Mouse (Mus musculus): ENCODE data around the gene Kctd6. TPM values are rescaled to one million over a fixed set of nuclear protein-coding genes. Genes with fewer than 3 reads are reported as not detected.
"Not testable (repeated sequence)": the region's sequence is repeated elsewhere in the genome, so short reads cannot be mapped to it uniquely, and the experiment has no call there.

The Kctd6 gene
- polyA plus RNA-seq, 1 experiment from 2014 or later = 1.2 TPM

DNA sequence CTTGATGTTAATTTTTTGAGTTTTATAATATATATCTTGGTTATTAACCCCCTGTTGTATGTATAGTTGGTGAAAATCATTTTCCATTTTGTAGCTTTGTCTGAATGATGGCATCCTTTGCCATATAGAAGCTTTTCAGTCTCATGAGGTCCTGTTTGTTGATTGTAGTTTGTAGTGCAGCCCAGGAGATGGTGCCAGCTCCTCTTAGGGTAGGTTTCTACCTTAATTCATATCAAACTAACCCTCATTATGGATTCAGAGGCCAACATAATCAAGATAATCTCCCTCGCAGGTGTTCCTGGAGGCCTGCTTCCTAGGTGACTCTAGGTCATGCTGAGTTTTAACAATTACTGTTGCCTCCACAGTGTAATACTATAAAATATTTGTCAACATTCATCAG is 48.3 kb downstream of the Kctd6 start:
- 28% methylated on average over 1 of the region's 1 CpGs for WGBS (ENCODE audit: insufficient replicate concordance)
- no peaks in the 10 kb centered on the region for H3K9me3 ChIP-seq (replicated peaks; ENCODE audit: control insufficient read depth, low read length)
- no peak for ATAC-seq (ENCODE audit: low read depth)

DNA sequence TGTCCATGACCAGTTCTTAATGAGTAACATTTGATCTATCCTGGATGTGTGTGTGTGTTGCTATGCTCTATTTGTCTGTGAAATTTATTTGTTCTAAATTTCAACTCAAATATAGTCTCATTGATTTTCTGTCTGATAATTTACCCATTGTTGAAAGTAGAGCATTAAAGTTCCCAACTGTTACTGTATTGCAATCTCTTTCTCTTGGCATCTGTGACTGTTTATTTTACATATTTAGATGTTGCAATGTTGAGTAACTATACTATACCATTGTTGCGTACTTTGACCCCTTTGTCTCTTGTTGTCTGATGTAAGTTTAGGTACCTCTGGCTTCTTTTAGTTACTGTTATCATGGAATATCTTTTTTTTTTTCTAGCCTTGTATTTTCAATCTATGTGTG is 50.4 kb downstream of the Kctd6 start:
- H3K36me3 ChIP-seq (ENCODE audit: control insufficient read depth, insufficient read depth) = no peaks in the 10 kb centered on the region
- no peak overlapping the region for H3K4me2 ChIP-seq (ENCODE audit: low read depth, low read length)
- H3K9ac ChIP-seq (ENCODE audit: low read depth, low read length) = no peak overlapping the region
- H3K27me3 ChIP-seq (ENCODE audit: control insufficient read depth, insufficient read depth, low read depth, low read length) = no peaks in the 10 kb centered on the region
- H3K9me3 ChIP-seq (replicated peaks; ENCODE audit: control insufficient read depth, low read length) = no peaks in the 10 kb centered on the region
- H3K4me3 ChIP-seq (ENCODE audit: low read depth, low read length) = no peak overlapping the region
- H3K4me1 ChIP-seq (ENCODE audit: control insufficient read depth, low read depth, low read length) = no peaks in the 10 kb centered on the region; the same call in 1 of the 2 replicates
- ATAC-seq (ENCODE audit: low read depth) = no peak
- no peak overlapping the region for H3K27ac ChIP-seq (ENCODE audit: low read length)
- WGBS (ENCODE audit: insufficient replicate concordance) = 70% methylated on average over 1 of the region's 1 CpGs

More for the DNA sequence above, 48.3 kb downstream of the Kctd6 start:
- Histone ChIP-seq H3K9ac (ENCODE audit: low read depth, low read length) (no peak overlapping the region), H3K4me3 (ENCODE audit: low read depth, low read length) (no peak overlapping the region), H3K27ac (ENCODE audit: low read length) (no peak overlapping the region), H3K4me2 (ENCODE audit: low read depth, low read length) (no peak overlapping the region), H3K4me1 (ENCODE audit: control insufficient read depth, low read depth, low read length) (no peaks in the 10 kb centered on the region; the same call in 1 of the 2 replicates), H3K27me3 (ENCODE audit: control insufficient read depth, insufficient read depth, low read depth, low read length) (no peaks in the 10 kb centered on the region), H3K36me3 (ENCODE audit: control insufficient read depth, insufficient read depth) (no peaks in the 10 kb centered on the region)

DNA sequence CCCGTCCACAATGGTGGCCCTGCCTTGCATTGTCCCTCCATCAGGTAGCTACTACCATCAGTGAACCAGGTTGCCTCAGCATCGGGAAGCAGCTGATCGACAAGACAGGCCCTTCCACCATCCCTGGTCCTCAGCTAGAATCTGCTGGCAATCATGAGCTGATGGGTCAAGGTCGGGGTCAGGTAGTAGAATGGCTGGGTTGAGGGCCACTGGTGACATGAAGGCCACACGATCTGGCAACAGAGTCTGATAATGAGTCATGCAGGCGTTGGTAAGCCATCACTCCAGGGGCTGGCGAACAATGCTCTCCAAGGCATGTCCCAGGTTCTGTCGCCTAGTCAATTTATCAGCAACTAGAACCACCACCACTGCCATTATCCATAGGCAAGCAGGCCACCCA is 57.3 kb downstream of the Kctd6 start:
- not testable (repeated sequence) for H3K4me2 ChIP-seq (ENCODE audit: low read depth, low read length); ATAC-seq (ENCODE audit: low read depth); H3K4me1 ChIP-seq (ENCODE audit: control insufficient read depth, low read depth, low read length); H3K9me3 ChIP-seq (replicated peaks; ENCODE audit: control insufficient read depth, low read length); H3K36me3 ChIP-seq (ENCODE audit: control insufficient read depth, insufficient read depth); H3K4me3 ChIP-seq (ENCODE audit: low read depth, low read length); H3K27me3 ChIP-seq (ENCODE audit: control insufficient read depth, insufficient read depth, low read depth, low read length); H3K9ac ChIP-seq (ENCODE audit: low read depth, low read length); H3K27ac ChIP-seq (ENCODE audit: low read length)
- 56% methylated on average over 8 of the region's 8 CpGs for WGBS (ENCODE audit: insufficient replicate concordance)

Other genes starting within 250 kb of the Kctd6 start
- 4.8 and 6.0 TPM in 2 replicates for gene Dnase1l3, start 219.6 kb upstream of the Kctd6 start, polyA plus RNA-seq (2015; fragmentation: Nextera tagmentation; extraction: Ambion mirVana)
- 8.6 and 8.8 TPM in 2 replicates for gene Abhd6, start 211.2 kb upstream of the Kctd6 start, polyA plus RNA-seq (2015; fragmentation: Nextera tagmentation; extraction: Ambion mirVana)
- 16.0 and 17.4 TPM in 2 replicates for gene Rpp14, start 133.8 kb upstream of the Kctd6 start, polyA plus RNA-seq (2015; fragmentation: Nextera tagmentation; extraction: Ambion mirVana)
- 11.5 and 12.4 TPM in 2 replicates for gene Pxk, start 115.9 kb upstream of the Kctd6 start, polyA plus RNA-seq (2015; fragmentation: Nextera tagmentation; extraction: Ambion mirVana)
- 103 and 107 TPM in 2 replicates for gene Pdhb, start 41.1 kb upstream of the Kctd6 start, polyA plus RNA-seq (2015; fragmentation: Nextera tagmentation; extraction: Ambion mirVana)
- 63.5 and 74.1 TPM in 2 replicates for gene Acox2, start 45.2 kb downstream of the Kctd6 start, polyA plus RNA-seq (2015; fragmentation: Nextera tagmentation; extraction: Ambion mirVana)
- gene Fam107a, start 103.9 kb downstream of the Kctd6 start, polyA plus RNA-seq (2015; fragmentation: Nextera tagmentation; extraction: Ambion mirVana) = 0.02 and 0.05 TPM in 2 replicates
- gene Oit1, start 164.6 kb downstream of the Kctd6 start, polyA plus RNA-seq (2015; fragmentation: Nextera tagmentation; extraction: Ambion mirVana) = 0.07 TPM in 1 of 2 replicates, not detected in the other

All from liver, embryonic 16.5 days (tissue).